In the genomic region with DNA sequence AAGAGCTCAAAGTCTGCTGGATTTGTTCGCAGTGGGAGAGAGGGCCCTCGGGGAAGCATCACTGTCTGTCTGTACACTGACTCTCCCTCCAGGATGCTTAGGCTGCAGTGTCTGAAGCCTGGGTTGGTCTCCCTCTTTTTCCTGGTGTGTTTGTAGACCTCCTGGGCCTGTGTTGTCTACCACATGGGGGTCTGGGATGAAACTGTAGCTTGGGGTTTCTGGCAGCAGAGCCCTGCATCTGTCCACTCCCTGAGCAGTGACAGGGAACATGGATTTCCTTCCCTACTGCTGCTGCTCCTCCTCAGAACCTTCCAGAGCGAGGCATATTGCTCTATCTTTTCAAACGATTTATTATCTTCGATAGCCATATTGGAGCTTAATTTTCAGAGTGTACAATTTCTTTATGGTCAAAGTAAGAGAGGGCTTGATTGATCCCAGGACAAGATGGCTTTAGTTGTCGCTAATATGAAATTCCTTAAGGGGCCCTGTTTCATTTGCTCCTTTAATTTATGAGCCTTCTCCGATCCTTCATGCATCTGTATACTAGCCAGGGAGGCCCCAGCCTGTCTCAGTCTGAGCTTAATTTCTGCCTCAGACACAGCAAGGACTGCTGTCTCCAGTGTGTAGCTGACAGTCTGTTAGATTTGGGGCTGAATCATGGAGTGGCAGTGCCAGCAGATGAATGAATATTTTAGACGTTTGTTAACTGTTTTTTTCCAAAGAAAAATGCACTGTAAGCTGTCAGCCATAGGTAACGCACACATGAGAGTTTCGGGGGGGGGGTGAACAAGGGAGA, we compare ENCODE assay signal across 13 mouse cellular contexts.
DNase-seq lines count a peak whose midpoint lies in the region; ATAC-seq and TF ChIP-seq lines count a peak whose summit lies in the region.
"Had no signal": no experiment of that assay in that cellular context is flagged by ENCODE, and none has a peak within 500 bp of the region (broad histone marks: within the 10 kb centered on the region; RNA-seq: fewer than 3 reads in every experiment).

No protein-coding gene starts in this region.

- DNase-seq in heart, adult 11 months, result peak; percentile 86
- DNase-seq in heart, postnatal 36 days, result no peak
- no peak for DNase-seq in limb, embryonic 14.5 days (ENCODE audit: low spot score)
- no peak for DNase-seq in limb, embryonic 10.5 days (ENCODE audit: low spot score)
- DNase-seq in retina, postnatal 1 day, result no peak
- no peak for DNase-seq in adrenal gland, adult 18-20 months (ENCODE audit: low spot score in 2 of 2)
- DNase-seq: adrenal gland, postnatal 14 days; gastrocnemius, postnatal 25 days; heart, postnatal 14 days; kidney, postnatal 4 days had no signal

- H3K9ac ChIP-seq in limb, embryonic 14.5 days (ENCODE audit: low read depth, low read length, severe bottlenecking), result 0 out of 2 replicates have a peak overlapping the region, but pooled peaks have one; percentile 7
- no peak overlapping the region for H3K9ac ChIP-seq in forebrain, embryonic 16.5 days (replicated peaks; ENCODE audit: low read depth, low read length)
- H3K9ac ChIP-seq in neural tube, embryonic 15.5 days (replicated peaks), result 0 out of 2 replicates have a peak overlapping the region, but pooled peaks have one; percentile 26

- H3K4me1 ChIP-seq in limb, embryonic 14.5 days (ENCODE audit: control insufficient read depth, insufficient read depth, low read length), result peaks cover 11% of the 10 kb centered on the region; the same call in 1 of the 2 replicates
- peaks cover 44% of the 10 kb centered on the region for H3K4me1 ChIP-seq in limb, embryonic 10.5 days
- peaks cover 20% of the 10 kb centered on the region for H3K4me1 ChIP-seq in forebrain, embryonic 16.5 days (replicated peaks; ENCODE audit: control insufficient read depth, insufficient read depth, low read length)
- H3K4me1 ChIP-seq in neural tube, embryonic 15.5 days, result peaks cover 30% of the 10 kb centered on the region

- no peak overlapping the region for H3K4me3 ChIP-seq in limb, embryonic 14.5 days (replicated peaks; ENCODE audit: low read length)
- no peak overlapping the region for H3K4me3 ChIP-seq in limb, embryonic 10.5 days
- H3K4me3 ChIP-seq in forebrain, embryonic 16.5 days (replicated peaks; ENCODE audit: low read length), result no peak overlapping the region
- H3K4me3 ChIP-seq in neural tube, embryonic 15.5 days (replicated peaks), result no peak overlapping the region

- 44% methylated on average over 10 of the region's 10 CpGs for WGBS in limb, embryonic 14.5 days
- WGBS in limb, embryonic 10.5 days, result 65% methylated on average over 10 of the region's 10 CpGs
- 61% methylated on average over 10 of the region's 10 CpGs for WGBS in forebrain, embryonic 16.5 days
- WGBS in neural tube, embryonic 15.5 days, result 42% methylated on average over 10 of the region's 10 CpGs

- TF ChIP-seq POLR2A in limb, embryonic 14.5 days (IDR thresholded peaks at IDR 0.05; ENCODE audit: borderline replicate concordance, extremely low read depth, insufficient read depth, insufficient read length), result no peak

- intact Hi-C loops in heart, postnatal 36 days (cut with DNase I), result no loop called here

- no peaks in the 10 kb centered on the region for H3K27me3 ChIP-seq in limb, embryonic 14.5 days (ENCODE audit: control insufficient read depth, insufficient read depth, low read length)
- H3K27me3 ChIP-seq in limb, embryonic 10.5 days (ENCODE audit: low read depth, poor library complexity, severe bottlenecking), result no peaks in the 10 kb centered on the region
- no peaks in the 10 kb centered on the region for H3K27me3 ChIP-seq in forebrain, embryonic 16.5 days (replicated peaks; ENCODE audit: control insufficient read depth, insufficient read depth, low read length)
- H3K27me3 ChIP-seq in neural tube, embryonic 15.5 days (replicated peaks), result no peaks in the 10 kb centered on the region

- ATAC-seq in limb, embryonic 14.5 days (ENCODE audit: low FRiP score, low read depth), result no peak
- ATAC-seq in forebrain, embryonic 16.5 days, result peak; percentile 85
- ATAC-seq in neural tube, embryonic 15.5 days (ENCODE audit: low FRiP score), result peak; percentile 65
- ATAC-seq: CD4-positive, CD25-positive, alpha-beta regulatory T cell, adult 4 months had no signal

- H3K4me2 ChIP-seq in limb, embryonic 14.5 days (replicated peaks; ENCODE audit: low read depth, low read length, severe bottlenecking), result no peak overlapping the region
- H3K4me2 ChIP-seq in forebrain, embryonic 16.5 days (ENCODE audit: low read length), result no peak overlapping the region
- peak overlapping the region; percentile 3; the same call in 1 of the 2 replicates for H3K4me2 ChIP-seq in neural tube, embryonic 15.5 days

- no peaks in the 10 kb centered on the region for H3K9me3 ChIP-seq in limb, embryonic 14.5 days (ENCODE audit: control insufficient read depth, low read length)
- no peaks in the 10 kb centered on the region for H3K9me3 ChIP-seq in limb, embryonic 10.5 days (replicated peaks)
- no peaks in the 10 kb centered on the region for H3K9me3 ChIP-seq in forebrain, embryonic 16.5 days (ENCODE audit: control insufficient read depth, low read length)
- no peaks in the 10 kb centered on the region for H3K9me3 ChIP-seq in neural tube, embryonic 15.5 days (replicated peaks)

- H3K27ac ChIP-seq in limb, embryonic 14.5 days (replicated peaks; ENCODE audit: low read depth, low read length), result no peak overlapping the region
- no peak overlapping the region for H3K27ac ChIP-seq in limb, embryonic 10.5 days
- H3K27ac ChIP-seq in forebrain, embryonic 16.5 days (ENCODE audit: low read length), result peak overlapping the region; percentile 54
- peak overlapping the region; percentile 70 for H3K27ac ChIP-seq in neural tube, embryonic 15.5 days (replicated peaks)

- H3K36me3 ChIP-seq in limb, embryonic 14.5 days (ENCODE audit: control insufficient read depth, insufficient read depth, low read length), result no peaks in the 10 kb centered on the region
- no peaks in the 10 kb centered on the region for H3K36me3 ChIP-seq in limb, embryonic 10.5 days
- H3K36me3 ChIP-seq in forebrain, embryonic 16.5 days (ENCODE audit: control insufficient read depth, insufficient read depth), result no peaks in the 10 kb centered on the region
- no peaks in the 10 kb centered on the region for H3K36me3 ChIP-seq in neural tube, embryonic 15.5 days

Comparison
In these comparisons a context has a peak if more than half of its experiments do, and no peak if none do; other contexts are left out.
1. H3K27ac ChIP-seq: peak in forebrain, embryonic 16.5 days (single experiment) and neural tube, embryonic 15.5 days (single experiment); none in limb, embryonic 14.5 days (single experiment) and limb, embryonic 10.5 days (single experiment).